Mouse (Mus musculus) CH12.LX (cell line): ENCODE data around the gene Cdh4.

ENCODE experiments used
- CHD2 ChIP-seq: IDR thresholded peaks from 2 replicates; pipeline ENCODE4 v1.6.1; 2011; ENCODE audit warnings: low read length, improper control_type of control experiment
- CTCF ChIP-seq, 2 experiments: IDR thresholded peaks in 1 of 2; conservative IDR thresholded peaks in 1 of 2; 2 replicates each; pipeline ENCODE4 v1.5.1; 2011 to 2012; ENCODE audit warnings: low read depth in 2 of 2, low read length in 2 of 2, improper control_type of control experiment in 1 of 2, inconsistent platforms in 1 of 2, mild to moderate bottlenecking in 1 of 2, moderate library complexity in 1 of 2
- E2F4 ChIP-seq: IDR thresholded peaks from 2 replicates; pipeline ENCODE4 v1.6.1; 2011; ENCODE audit warnings: low read depth, low read length, improper control_type of control experiment; ENCODE audit not compliant: insufficient replicate concordance
- HCFC1 ChIP-seq: IDR thresholded peaks from 2 replicates; pipeline ENCODE4 v1.6.1; 2012; ENCODE audit warnings: low read depth, mild to moderate bottlenecking, inconsistent platforms, low read length, improper control_type of control experiment
- MAFK ChIP-seq: IDR thresholded peaks from 2 replicates; pipeline ENCODE4 v1.6.1; 2011; ENCODE audit warnings: low read length, improper control_type of control experiment; ENCODE audit not compliant: insufficient replicate concordance
- MAZ ChIP-seq: IDR thresholded peaks from 2 replicates; pipeline ENCODE4 v1.6.1; 2012; ENCODE audit warnings: low read depth, mild to moderate bottlenecking, inconsistent platforms, low read length, improper control_type of control experiment, moderate library complexity
- MXI1 ChIP-seq: IDR thresholded peaks from 2 replicates; pipeline ENCODE4 v1.6.1; 2011; ENCODE audit warnings: mild to moderate bottlenecking, low read depth, low read length, improper control_type of control experiment
- SMC3 ChIP-seq: IDR thresholded peaks from 2 replicates; pipeline ENCODE4 v1.6.1; 2011; ENCODE audit warnings: low read depth, low read length, improper control_type of control experiment
- USF1 ChIP-seq: IDR thresholded peaks from 2 replicates; pipeline ENCODE4 v1.6.1; 2014; ENCODE audit warnings: low read depth, mild to moderate bottlenecking, inconsistent platforms, low read length, improper control_type of control experiment
- ZNF384 ChIP-seq: IDR thresholded peaks from 2 replicates; pipeline ENCODE4 v1.6.1; 2012; ENCODE audit warnings: low read depth, low read length, improper control_type of control experiment, inconsistent platforms

GRCm38 (mm10) chr2:179865097-179865496 is 422.9 kb downstream of the Cdh4 start:
- TF ChIP-seq USF1 (no peak), MAZ (no peak), SMC3 (peak; percentile 48), E2F4 (no peak), CHD2 (no peak), CTCF (conservative IDR thresholded peaks at IDR 0.05 in 1 of 2, IDR thresholded peaks at IDR 0.05 in 1 of 2; ENCODE audit: low read depth in 2 of 2, low read length in 2 of 2) (peak in 1 of 2 experiments; percentile 55; a peak in 2 of 4 replicates), MAFK (no peak), MXI1 (no peak), ZNF384 (no peak), HCFC1 (no peak)
